Mouse (Mus musculus): ENCODE data around the gene Tmsb15a.
"Not testable (repeated sequence)": the region's sequence is repeated elsewhere in the genome, so short reads cannot be mapped to it uniquely, and the experiment has no call there.

Gene Tmsb15a

DNA sequence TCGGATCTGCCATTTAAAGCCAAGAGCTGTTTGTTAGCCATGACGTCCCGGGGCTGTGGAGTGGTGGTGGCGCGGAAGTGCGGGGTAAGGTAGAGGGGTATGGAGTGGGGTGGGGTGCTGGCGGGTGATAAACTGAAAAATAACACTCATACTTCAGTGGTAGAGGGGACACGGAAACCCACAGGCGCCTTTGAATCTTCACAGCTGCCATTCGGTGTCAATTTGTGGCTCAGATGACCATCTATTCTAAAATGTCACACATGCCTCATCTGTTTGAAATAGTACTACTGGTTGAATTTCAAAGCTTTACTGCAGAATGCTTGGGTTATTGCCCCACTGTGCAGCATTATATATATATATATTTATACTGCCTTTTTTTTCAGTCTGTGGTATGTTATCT lies at the start of gene Tmsb15a:
TSS of gene Tmsb15a (minus strand) at position 101 of the 400 bp plus-strand sequence.
- no peak for DNase-seq (ENCODE audit: low spot score in 2 of 2)

DNA sequence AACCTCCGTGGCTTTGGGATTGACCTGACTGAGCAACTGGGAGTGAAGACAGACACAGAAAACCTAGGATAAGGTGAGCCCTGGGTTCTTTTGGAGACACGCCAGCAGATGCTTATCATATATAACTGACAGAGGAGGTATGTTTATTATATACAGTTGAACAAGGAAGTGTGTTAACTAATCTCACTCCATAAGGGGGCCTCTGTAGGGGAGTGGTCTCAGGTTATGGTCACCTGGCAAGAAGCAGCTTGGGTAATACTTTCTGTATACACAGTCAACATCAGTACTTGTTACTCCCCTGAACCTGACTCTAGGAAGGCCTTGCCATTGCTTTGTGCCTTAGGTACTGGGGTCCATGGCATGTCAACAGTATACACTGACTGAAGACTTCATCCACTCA lies 43.5 kb upstream of the Tmsb15a start:
- DNase-seq (ENCODE audit: low spot score in 2 of 2), result no peak

DNA sequence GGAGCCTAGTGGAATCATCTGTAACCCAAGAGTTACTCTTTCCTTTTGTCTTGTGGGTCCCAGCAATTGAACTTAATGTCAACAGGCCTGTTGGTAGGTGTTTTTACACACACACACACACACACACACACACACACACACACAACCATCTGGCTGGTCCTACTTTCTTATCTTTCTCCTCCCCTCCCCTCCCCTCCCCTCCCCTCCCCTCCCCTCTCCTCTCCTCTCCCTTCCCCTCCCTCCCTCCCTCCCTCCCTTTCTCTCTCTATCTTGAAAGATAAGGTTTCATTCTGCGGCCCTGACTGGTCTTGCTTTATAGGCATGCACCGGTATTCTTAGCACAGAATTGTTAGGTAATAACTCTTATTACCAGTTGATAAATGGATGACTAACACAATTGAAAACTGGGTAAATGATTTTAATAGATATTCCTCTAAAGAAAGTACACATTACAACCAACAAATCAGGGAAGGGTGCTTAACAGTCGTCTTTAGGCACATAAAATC lies 43.0 kb upstream of the Tmsb15a start:
- no peak for DNase-seq (ENCODE audit: low spot score in 2 of 2)

DNA sequence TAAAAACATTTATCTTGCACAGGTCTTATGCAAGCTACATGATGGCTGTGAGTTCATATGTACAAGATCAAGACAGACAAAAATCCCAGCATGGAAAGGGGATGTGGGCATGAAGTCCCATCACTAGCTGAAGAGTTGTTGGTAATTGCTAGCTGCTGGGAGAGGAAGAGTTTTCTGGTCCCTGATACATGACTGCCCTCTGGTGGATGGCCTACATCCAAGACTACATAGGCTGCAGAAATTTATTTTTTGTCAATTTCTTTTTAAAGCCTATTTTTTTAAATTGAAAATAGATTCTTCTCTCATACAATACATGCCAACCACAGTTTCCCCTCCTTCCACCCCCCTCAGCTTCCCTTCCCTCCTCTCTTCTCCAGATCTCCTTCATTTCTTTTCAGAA lies 36.6 kb upstream of the Tmsb15a start:
- peak in 1 of 2 experiments; percentile 10 for DNase-seq (ENCODE audit: low spot score in 2 of 2)

DNA sequence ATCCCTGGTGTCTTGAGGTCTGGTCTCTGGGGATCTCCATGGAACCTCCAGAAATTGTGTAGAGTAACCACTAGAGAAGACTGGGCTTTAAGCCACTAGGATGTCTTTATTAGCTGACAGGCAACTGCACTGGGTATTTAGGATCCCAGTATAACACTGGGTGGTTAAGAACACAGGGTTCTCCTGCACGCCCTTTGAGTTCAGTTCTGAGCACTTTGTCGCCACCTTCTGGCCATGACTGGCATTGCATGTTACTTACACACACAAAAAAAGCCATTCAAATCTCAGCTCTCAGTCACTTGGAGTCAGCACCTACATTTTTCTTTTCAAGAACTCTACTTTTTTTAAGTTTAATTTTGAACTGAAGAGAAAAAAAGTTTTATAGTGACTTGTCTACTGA lies 27.8 kb upstream of the Tmsb15a start:
- DNase-seq (ENCODE audit: low spot score in 2 of 2), result peak; percentile 31 to 70

DNA sequence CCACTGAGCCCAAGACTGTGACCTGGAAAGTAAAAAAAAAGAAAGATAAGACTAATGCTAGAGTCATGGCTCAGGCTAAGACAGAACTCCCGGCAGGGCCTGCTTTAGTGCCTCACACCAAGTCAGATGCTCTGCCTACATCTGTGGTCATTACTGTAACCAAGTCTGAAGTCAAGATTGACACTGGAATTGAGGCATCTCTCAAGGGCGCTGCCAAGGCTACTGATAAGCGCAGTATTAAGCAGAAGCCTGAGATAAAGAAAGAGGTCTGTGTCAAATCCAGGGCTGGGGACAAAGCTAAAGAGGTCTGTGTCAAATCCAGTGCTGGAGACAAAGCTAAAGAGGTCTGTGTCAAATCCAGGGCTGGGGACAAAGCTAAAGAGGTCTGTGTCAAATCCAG lies 20.3 kb upstream of the Tmsb15a start:
- not testable (repeated sequence) for DNase-seq (ENCODE audit: low spot score in 2 of 2)

DNA sequence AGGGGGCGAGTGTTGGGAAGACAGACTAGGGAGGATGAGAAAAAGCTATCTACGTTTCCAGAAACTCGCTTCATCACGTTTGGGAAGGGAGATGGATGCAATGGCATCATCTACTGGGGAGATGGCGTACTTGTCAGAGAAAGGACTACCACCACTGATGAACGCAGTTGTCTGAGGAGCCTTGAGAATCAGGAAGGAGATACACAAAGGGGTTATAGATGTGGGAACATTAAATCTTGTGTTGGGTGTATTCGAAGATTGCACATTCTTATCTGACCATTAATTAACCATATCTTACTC lies 17.9 kb upstream of the Tmsb15a start:
- no peak for DNase-seq (ENCODE audit: low spot score in 2 of 2)

DNA sequence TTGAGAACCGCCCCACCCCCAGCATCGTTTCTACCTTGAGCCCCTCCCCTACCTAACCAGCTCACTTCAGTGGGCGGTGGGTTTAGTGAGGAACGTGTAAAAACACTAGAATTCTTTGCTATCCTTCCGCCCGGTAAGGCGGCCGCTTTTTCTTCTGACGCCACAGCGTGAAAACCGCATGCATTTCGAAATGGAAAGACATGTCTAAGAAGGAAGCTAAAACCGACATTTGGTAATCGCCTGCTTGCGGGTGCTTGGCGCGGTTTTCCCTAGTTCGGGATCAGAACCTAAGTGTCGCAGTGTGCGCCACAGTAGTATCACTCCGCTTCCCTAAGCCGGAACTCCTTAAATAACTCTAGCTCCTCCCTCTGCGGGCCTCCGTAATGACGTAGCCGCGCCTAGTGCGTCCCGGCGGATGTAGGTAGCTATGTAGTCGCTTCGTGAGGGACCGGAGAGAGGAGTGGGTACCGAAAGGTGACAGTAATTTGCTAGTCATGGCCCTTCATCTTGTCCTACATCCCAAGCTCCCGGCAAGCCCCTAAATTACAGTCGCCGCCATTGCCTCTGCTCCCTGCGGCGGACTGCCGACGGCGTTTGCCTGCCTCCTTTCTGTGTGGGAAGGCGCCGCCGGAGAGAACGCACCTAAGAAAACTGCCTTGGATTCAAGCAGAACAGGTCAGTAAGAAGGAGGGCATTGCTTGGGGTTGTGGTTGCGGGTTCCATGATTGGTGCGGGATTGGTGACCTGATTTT lies 17.4 kb upstream of the Tmsb15a start, which contains the start of the genes Armcx5 and Gprasp1:
TSS of gene Armcx5 (plus strand) at position 430 of the 752 bp plus-strand sequence.
TSS of gene Gprasp1 (plus strand) at position 430 of the 752 bp plus-strand sequence.
- DNase-seq (ENCODE audit: low spot score in 2 of 2), result peak; percentile 41 to 71

DNA sequence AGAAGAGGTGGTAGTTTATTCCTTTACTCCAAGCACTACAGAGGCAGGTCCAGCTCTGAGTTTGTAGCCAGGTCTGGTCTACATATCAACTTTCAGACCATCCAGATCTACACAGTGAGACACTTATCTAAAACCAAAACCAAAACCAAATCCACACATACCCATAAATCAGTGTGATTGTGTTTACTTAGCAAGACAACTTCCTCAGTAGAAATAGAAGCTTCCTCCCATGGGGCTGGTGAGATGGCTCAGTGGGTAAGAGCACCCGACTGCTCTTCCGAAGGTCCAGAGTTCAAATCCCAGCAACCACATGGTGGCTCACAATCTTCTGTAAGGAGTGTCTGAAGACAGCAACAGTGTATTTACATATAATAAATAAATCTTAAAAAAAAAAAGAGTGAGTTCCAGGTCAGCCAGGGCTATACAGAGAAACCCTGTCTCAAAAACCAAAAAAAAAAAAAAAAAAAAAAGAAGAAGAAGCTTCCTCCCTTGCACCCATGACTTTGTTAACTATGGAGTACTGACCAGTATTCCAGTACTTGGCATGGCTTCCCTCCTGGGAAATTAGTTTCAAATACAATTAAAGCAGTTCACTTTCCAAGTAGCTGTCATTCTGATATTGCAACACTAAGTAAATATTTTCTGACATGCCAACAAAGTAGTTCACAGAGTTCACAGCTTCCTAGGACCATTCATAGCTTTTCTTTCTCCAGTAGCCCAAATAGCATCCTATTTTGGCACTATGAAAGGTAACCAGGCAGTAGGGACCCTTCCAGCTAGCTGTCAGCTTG lies 13.9 kb upstream of the Tmsb15a start:
- no peak for DNase-seq (ENCODE audit: low spot score in 2 of 2)

DNA sequence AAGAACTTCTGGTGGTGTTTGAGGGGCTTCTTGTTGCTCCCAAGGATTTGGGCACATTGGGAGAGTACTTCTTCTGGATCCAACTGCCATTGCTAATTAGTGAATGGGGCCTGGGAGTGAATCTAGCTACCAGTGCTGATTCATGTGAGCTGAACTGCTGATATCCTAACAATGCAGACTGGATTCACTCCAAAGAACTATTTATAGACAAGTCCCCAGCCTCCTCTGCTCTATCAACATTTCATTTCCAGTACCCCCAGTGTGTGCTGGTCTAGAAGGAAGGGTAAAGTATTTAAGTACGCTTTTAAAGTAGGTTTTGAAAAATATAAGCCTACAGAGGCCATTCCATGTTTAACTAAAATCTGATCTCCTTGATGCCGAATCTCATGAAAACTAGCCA lies 12.2 kb downstream of the Tmsb15a start:
- DNase-seq (ENCODE audit: low spot score in 2 of 2), result no peak

DNA sequence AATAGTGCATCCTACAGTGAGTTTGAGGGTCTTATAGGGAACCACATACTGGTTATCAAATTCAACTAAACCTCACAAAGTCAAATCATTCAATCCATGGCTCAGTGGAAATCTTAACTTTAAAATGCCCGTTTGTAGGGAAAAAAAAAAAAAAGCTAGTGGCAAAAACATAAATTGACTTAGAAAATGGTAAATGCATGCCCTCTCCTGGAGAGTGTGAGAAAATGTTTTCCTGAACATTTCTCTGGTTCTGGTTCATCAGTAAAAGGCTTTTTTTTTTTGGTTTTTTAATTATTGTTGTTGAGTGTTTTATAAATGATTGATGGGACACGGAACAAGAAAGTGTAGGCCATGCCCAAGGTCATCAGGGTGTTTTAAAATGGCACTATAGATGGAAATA lies 20.7 kb downstream of the Tmsb15a start:
- no peak for DNase-seq (ENCODE audit: low spot score in 2 of 2)

DNA sequence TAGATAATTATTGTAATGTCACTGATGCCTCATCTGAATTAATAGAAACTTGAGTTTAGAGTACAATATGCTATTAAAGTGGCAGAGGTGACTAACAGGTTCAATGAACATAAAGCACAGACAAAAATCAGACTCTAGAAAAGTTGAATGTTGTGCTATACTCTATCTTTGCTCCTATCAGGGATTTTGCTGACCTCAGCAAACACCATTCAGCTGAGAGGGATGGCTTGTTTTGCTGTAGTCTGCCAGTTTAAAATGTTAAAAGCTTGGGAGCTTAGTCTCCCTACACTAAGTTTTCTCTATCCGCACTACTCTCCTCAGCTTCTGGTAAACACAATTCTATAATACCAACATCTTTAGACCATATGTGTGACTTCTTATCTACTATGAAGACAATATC lies 21.9 kb downstream of the Tmsb15a start:
- no peak for DNase-seq (ENCODE audit: low spot score in 2 of 2)

DNA sequence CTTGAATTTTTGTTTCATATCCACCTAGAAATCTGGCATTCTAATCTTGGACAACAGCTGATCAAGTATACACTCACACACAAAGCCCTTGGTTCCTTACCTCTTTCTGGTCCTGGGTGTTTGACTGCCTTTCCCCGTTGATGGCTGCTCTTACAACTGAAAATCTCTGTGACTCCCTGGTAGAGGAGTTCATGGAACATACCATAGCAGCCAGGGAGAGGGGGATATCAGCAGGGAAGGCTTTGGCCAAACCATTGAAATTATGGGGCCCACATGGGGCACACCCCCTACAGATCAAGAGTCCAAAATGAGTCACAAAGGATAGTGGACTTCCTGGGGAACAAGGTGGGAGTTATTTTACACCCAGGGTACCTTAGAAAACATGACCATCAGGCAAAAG lies 31.4 kb downstream of the Tmsb15a start, which contains the start of gene Tcp11x2:
TSS of gene Tcp11x2 (minus strand) at position 158 of the 400 bp plus-strand sequence.
- no peak for DNase-seq (ENCODE audit: low spot score in 2 of 2)

DNA sequence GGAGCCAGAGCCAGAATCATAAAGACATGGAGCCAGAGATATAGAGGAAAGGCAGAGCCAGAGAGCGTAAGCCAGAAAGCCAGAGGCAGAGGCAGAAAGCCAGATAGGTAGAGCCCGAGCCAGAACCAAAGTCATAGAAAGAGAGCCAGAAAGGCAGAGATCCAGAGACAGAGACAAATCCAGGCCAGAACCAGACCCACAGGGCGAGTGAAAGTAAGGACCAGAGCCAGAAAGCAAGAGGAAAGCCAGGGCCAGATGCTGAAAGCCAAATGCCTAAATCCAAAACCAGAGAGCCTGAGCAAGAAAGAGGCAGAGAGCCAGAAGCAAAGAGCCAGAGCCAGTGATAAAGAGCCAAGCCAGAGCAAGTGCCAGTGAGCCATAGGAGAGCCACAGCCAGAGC lies 37.3 kb downstream of the Tmsb15a start:
- DNase-seq (ENCODE audit: low spot score in 2 of 2), result no peak

DNA sequence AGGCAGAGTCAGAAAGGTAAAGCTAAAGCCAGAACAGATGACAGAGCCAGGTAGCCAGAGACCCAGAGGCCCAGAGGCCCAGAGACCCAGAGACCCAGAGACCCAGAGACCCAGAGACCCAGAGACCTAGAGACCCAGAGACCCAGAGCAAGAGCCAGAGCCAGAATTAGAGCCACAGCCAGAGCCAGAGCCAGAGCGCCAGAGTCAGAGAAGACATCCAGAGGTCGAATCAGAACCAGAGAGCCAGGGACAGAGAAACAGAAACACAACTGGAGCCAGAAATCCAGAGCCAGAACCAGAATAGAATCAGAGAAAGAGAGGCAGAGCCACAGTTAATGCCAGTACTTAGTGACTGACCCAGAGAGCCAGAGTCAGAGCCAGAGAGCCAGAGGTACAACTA lies 43.2 kb downstream of the Tmsb15a start:
- DNase-seq (ENCODE audit: low spot score in 2 of 2), result no peak
